Mouse (Mus musculus) bone marrow, adult 2 months (tissue): ENCODE data around the gene Slc25a33. TPM values are rescaled to one million over a fixed set of nuclear protein-coding genes. Genes with fewer than 3 reads are reported as not detected.

ENCODE experiments used
- H3K27ac ChIP-seq: fragments of 200-500 bp; 2 replicates; pipeline ENCODE4 v1.5.1; 2012; ENCODE audit warnings: low read depth, mild to moderate bottlenecking, control low read depth, inconsistent platforms, low read length; ENCODE audit not compliant: control insufficient read depth, poor library complexity, insufficient read depth
- H3K4me1 ChIP-seq: fragments of 200-500 bp; 2 replicates; pipeline ENCODE4 v1.6.1; 2011; ENCODE audit warnings: low read length; ENCODE audit not compliant: control insufficient read depth, insufficient read depth
- H3K4me3 ChIP-seq: fragments of 200-500 bp; replicated peaks from 2 replicates; pipeline ENCODE3; 2011; ENCODE audit warnings: mild to moderate bottlenecking, low read depth, low read length, control low read depth; ENCODE audit not compliant: control insufficient read depth
- CTCF ChIP-seq: fragments of 200-500 bp; IDR thresholded peaks from 2 replicates; pipeline ENCODE4 v1.5.1; 2011; ENCODE audit warnings: low read length, control low read depth; ENCODE audit not compliant: control insufficient read depth, insufficient read depth
- POLR2A ChIP-seq: fragments of 200-500 bp; IDR thresholded peaks from 2 replicates; pipeline ENCODE4 v1.6.1; 2011; ENCODE audit warnings: low read depth, mild to moderate bottlenecking, control low read depth, low read length, borderline replicate concordance; ENCODE audit not compliant: control insufficient read depth
- WGBS: fragments of 180-500 bp; shearing (Covaris S2); methylation state at CpG from one replicate; pipeline ENCODE4 v1.1.7; 2018; 5-methylcytosine and 5-hydroxymethylcytosine counted together
- polyA plus RNA-seq: library from polyadenylated mRNA; stranded (reverse); fragments of >200 nt; gene quantifications from 2 replicates; pipeline ENCODE4 v1.2.4, GENCODE M21; 2011; ENCODE audit warnings: low replicate concordance; ENCODE audit not compliant: missing spikeins, insufficient read depth, insufficient read length

Gene Slc25a33
- polyA plus RNA-seq, 1 experiment = 4.3 TPM

GRCm38 (mm10) chr4:149808584-149809227 is 34.6 kb upstream of the Slc25a33 start:
- Histone ChIP-seq H3K4me1 (no peaks in the 10 kb centered on the region), H3K27ac (no peak overlapping the region), H3K4me3 (no peak overlapping the region)
- WGBS = 51% methylated on average over 11 of the region's 11 CpGs
- TF ChIP-seq POLR2A (no peak), CTCF (no peak)

GRCm38 (mm10) chr4:149808060-149808567 is 34.0 kb upstream of the Slc25a33 start:
- 72% methylated on average over 14 of the region's 14 CpGs for WGBS
- TF ChIP-seq POLR2A = no peak
- no peak for TF ChIP-seq CTCF
- H3K27ac ChIP-seq = no peak overlapping the region
- H3K4me3 ChIP-seq = no peak overlapping the region
- no peaks in the 10 kb centered on the region for H3K4me1 ChIP-seq

GRCm38 (mm10) chr4:149806699-149807381 is 32.8 kb upstream of the Slc25a33 start:
- Histone ChIP-seq H3K4me3 (no peak overlapping the region), H3K4me1 (no peaks in the 10 kb centered on the region), H3K27ac (no peak overlapping the region)
- no peak for TF ChIP-seq POLR2A
- TF ChIP-seq CTCF = peak; percentile 86
- 47% methylated on average over 19 of the region's 19 CpGs for WGBS

GRCm38 (mm10) chr4:149802269-149802668 is 28.2 kb upstream of the Slc25a33 start:
- TF ChIP-seq CTCF (no peak), POLR2A (no peak)
- H3K27ac ChIP-seq = no peak overlapping the region
- no peak overlapping the region for H3K4me3 ChIP-seq
- H3K4me1 ChIP-seq = no peaks in the 10 kb centered on the region
- WGBS = 62% methylated on average over 9 of the region's 9 CpGs

- Histone ChIP-seq H3K4me1 (no peaks in the 10 kb centered on the region; the same call in 1 of the 2 replicates), H3K27ac (no peak overlapping the region), H3K4me3 (no peak overlapping the region)
- TF ChIP-seq CTCF = no peak
- TF ChIP-seq POLR2A = no peak
- 80% methylated on average over 2 of the region's 2 CpGs for WGBS
Observed at GRCm38 (mm10) chr4:149800576-149800975, 26.5 kb upstream of the Slc25a33 start.

- TF ChIP-seq CTCF (no peak), POLR2A (no peak)
- Histone ChIP-seq H3K4me1 (no peaks in the 10 kb centered on the region; the same call in 1 of the 2 replicates), H3K4me3 (no peak overlapping the region), H3K27ac (no peak overlapping the region)
- WGBS = 88% methylated on average over 6 of the region's 6 CpGs
Observed at GRCm38 (mm10) chr4:149800172-149800464, 26.0 kb upstream of the Slc25a33 start.

GRCm38 (mm10) chr4:149799346-149800171 is 25.5 kb upstream of the Slc25a33 start:
- WGBS = 86% methylated on average over 16 of the region's 16 CpGs
- Histone ChIP-seq H3K4me1 (no peaks in the 10 kb centered on the region; the same call in 1 of the 2 replicates), H3K27ac (no peak overlapping the region), H3K4me3 (no peak overlapping the region)
- TF ChIP-seq POLR2A = no peak
- no peak for TF ChIP-seq CTCF
